Mouse (Mus musculus): ENCODE data around the gene Gpr143. TPM values are rescaled to one million over a fixed set of nuclear protein-coding genes. Genes with fewer than 3 reads are reported as not detected.

Gpr143 gene
- polyA plus RNA-seq (2017; shearing (Covaris generic)): not detected

DNA sequence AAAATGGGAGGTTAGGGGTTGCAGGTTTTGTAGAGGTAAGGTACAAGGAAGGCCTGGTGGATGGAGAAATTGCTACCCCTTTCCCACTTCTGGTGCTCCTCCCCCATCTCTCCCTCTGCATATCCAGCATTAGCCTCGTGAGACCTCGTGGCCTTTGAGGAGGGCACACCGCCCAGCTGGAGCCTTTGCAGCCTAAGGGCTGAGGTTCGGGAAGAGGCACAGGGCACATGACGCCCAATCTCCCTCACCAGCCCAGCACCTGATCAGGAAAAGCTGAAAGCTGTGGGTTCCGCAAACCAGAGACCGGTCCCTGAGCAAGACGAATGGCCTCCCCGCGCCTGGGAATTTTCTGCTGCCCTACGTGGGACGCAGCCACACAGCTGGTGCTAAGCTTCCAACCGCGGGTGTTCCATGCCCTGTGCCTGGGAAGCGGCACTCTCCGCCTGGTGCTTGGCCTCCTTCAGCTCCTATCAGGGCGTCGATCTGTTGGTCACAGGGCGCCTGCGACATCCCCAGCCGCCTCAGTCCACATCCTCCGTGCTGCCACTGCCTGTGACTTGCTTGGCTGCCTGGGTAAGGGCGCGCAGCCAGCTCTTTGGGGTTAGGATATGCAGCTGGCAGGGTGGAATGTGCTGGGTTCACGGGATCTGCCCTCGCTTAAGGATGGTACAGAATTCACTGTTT lies at the start of gene Gpr143:
TSS of gene Gpr143 (plus strand) at position 202 of the 684 bp plus-strand sequence.

GRCm38 (mm10) chrX:152768891-152769599 lies 12.7 kb upstream of the Gpr143 start, which contains the start of gene Shroom2:
Gene Shroom2 (minus strand): TSS chrX:152769465.

Other genes with a start within 250 kb of the Gpr143 start
- not detected for gene Cldn34a, start 218.6 kb upstream of the Gpr143 start, polyA plus RNA-seq (2017; shearing (Covaris generic))
- not detected for gene Shroom2, start 12.5 kb upstream of the Gpr143 start, polyA plus RNA-seq (2017; shearing (Covaris generic))
- gene Usp51, start 224.5 kb downstream of the Gpr143 start, polyA plus RNA-seq (2017; shearing (Covaris generic)): not detected

Measured in naive thymus-derived CD4-positive, alpha-beta T cell, adult 5 months (primary cell).